Mouse (Mus musculus): ENCODE data around the gene Clec4b1. TPM values are rescaled to one million over a fixed set of nuclear protein-coding genes. Genes with fewer than 3 reads are reported as not detected.

The Clec4b1 gene
- polyA plus RNA-seq (2012; rRNA removed), result not detected in 2 replicates

GRCm38 (mm10) chr6:123049742-123050372 lies at the start of gene Clec4b1:
Gene Clec4b1, plus strand, starts transcription at chr6:123049962.

GRCm38 (mm10) chr6:123106128-123106527 lies 56.4 kb downstream of the Clec4b1 start, which contains the start of gene Clec4a2:
Gene Clec4a2, plus strand, starts transcription at chr6:123106428.

Other genes starting within 250 kb of the Clec4b1 start
- gene Slc2a3, start 248.3 kb upstream of the Clec4b1 start, polyA plus RNA-seq (2012; rRNA removed), result 14.9 and 19.4 TPM in 2 replicates
- 3.9 and 6.4 TPM in 2 replicates for gene Foxj2, start 230.0 kb upstream of the Clec4b1 start, polyA plus RNA-seq (2012; rRNA removed)
- 1.1 and 2.0 TPM in 2 replicates for gene C3ar1, start 193.8 kb upstream of the Clec4b1 start, polyA plus RNA-seq (2012; rRNA removed)
- 22.8 and 42.8 TPM in 2 replicates for gene Necap1, start 175.5 kb upstream of the Clec4b1 start, polyA plus RNA-seq (2012; rRNA removed)
- 0.96 and 0.99 TPM in 2 replicates for gene Clec4a1, start 128.1 kb upstream of the Clec4b1 start, polyA plus RNA-seq (2012; rRNA removed)
- 0.25 and 0.30 TPM in 2 replicates for gene Clec4a3, start 97.4 kb upstream of the Clec4b1 start, polyA plus RNA-seq (2012; rRNA removed)
- gene Clec4a4, start 59.6 kb upstream of the Clec4b1 start, polyA plus RNA-seq (2012; rRNA removed), result not detected in 2 replicates
- gene Clec4a2, start 56.5 kb downstream of the Clec4b1 start, polyA plus RNA-seq (2012; rRNA removed), result 0.98 and 1.2 TPM in 2 replicates
- gene Clec4b2, start 122.9 kb downstream of the Clec4b1 start, polyA plus RNA-seq (2012; rRNA removed), result not detected in 2 replicates
- gene Clec4n, start 179.9 kb downstream of the Clec4b1 start, polyA plus RNA-seq (2012; rRNA removed), result 0.45 and 0.98 TPM in 2 replicates
- 0.05 and 0.10 TPM in 2 replicates for gene Clec4d, start 212.1 kb downstream of the Clec4b1 start, polyA plus RNA-seq (2012; rRNA removed)
- 0.02 and 0.04 TPM in 2 replicates for gene Clec4e, start 239.9 kb downstream of the Clec4b1 start, polyA plus RNA-seq (2012; rRNA removed)